Mouse (Mus musculus) ES-Bruce4 (cell line): ENCODE measurements at regions not wholly inside any gene's neighbourhood (a gene's known extent, or its start where the extent isn't known, plus 50 kb on each side); places are given as distances from the start of the nearest gene placed in this dataset.

Experiments
- H3K27ac ChIP-seq: 2 replicates; pipeline ENCODE4 v1.5.1; 2012; ENCODE audit warnings: low read length, inconsistent platforms; ENCODE audit not compliant: insufficient read depth
- H3K27me3 ChIP-seq: 2 replicates; pipeline ENCODE4 v1.6.1; 2012; ENCODE audit warnings: mild to moderate bottlenecking, low read length, inconsistent platforms; ENCODE audit not compliant: control insufficient read depth, poor library complexity, insufficient read depth, severe bottlenecking
- H3K36me3 ChIP-seq: 2 replicates; pipeline ENCODE4 v1.6.1; 2012; ENCODE audit warnings: inconsistent platforms, mild to moderate bottlenecking, low read length, moderate library complexity; ENCODE audit not compliant: control insufficient read depth, poor library complexity, insufficient read depth, severe bottlenecking
- H3K4me1 ChIP-seq: one replicate; pipeline ENCODE4 v1.8.1; 2011; ENCODE audit warnings: low read length; ENCODE audit not compliant: control insufficient read depth, insufficient read depth
- H3K4me3 ChIP-seq: 2 replicates; pipeline ENCODE4 v1.5.1; 2011; ENCODE audit warnings: low read depth, mild to moderate bottlenecking, low read length
- H3K9ac ChIP-seq: 2 replicates; pipeline ENCODE4 v1.6.1; 2012; ENCODE audit warnings: low read depth, mild to moderate bottlenecking, inconsistent platforms; ENCODE audit not compliant: poor library complexity, severe bottlenecking
- H3K9me3 ChIP-seq: replicated peaks from 2 replicates; pipeline ENCODE4 v1.6.1; 2012; ENCODE audit warnings: mild to moderate bottlenecking, low read length, inconsistent platforms; ENCODE audit not compliant: control insufficient read depth, poor library complexity, insufficient read depth, severe bottlenecking
- CTCF ChIP-seq: IDR thresholded peaks from one replicate; pipeline ENCODE4 v1.8.1; 2011; ENCODE audit warnings: low read depth, low read length
- EP300 ChIP-seq: IDR thresholded peaks from 2 replicates; pipeline ENCODE4 v1.6.1; 2011; ENCODE audit warnings: low read depth, low read length; ENCODE audit not compliant: insufficient read depth
- POLR2A ChIP-seq: IDR thresholded peaks from one replicate; pipeline ENCODE4 v1.8.1; 2011; ENCODE audit warnings: low read length; ENCODE audit not compliant: insufficient read depth

DNA sequence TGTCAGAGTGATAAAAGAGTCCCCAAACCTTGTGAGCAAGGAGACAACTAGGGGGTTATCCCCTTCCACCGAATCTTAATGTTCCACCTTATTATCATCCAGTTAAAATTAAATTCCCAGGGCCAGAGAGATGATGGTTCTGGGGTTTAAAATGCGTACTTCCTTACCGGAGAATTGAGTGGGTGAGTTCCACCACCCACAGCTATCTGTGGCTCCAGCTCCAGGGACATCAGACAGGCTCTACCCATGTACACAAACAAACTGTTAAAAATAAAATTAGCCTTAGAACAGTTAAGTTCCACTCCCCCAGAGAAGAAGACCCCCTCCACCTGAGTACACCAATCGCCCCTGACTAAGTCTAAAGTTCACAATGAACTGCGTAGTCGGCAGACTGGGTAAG, 52.0 kb upstream of the Mgat5 start:
- Histone ChIP-seq H3K4me1 (no peaks in the 10 kb centered on the region), H3K9ac (no peak overlapping the region), H3K27me3 (no peaks in the 10 kb centered on the region), H3K36me3 (no peaks in the 10 kb centered on the region), H3K27ac (no peak overlapping the region), H3K4me3 (no peak overlapping the region), H3K9me3 (no peaks in the 10 kb centered on the region)
- TF ChIP-seq EP300 (no peak), POLR2A (no peak), CTCF (no peak)

DNA sequence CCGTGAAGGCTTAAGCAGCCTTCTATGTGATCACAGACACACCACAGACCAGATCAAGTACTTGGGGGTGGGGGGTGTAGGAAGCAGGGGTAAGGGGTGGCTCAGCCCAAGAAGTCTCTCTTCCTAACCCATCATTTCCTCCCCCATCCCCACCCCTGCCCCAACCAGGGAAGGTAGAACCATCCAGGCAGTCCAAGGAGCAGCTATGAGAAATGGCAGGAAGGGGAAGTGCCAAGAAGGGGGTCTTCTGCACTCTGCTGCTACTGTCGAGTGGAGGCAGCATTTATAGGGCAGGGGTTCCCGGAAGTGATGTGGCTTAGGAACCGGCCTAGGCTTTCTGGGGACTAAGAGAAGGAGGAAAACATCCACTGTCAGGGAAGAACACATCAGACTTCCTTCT, 69.3 kb upstream of the Mgat5 start:
- TF ChIP-seq CTCF: no peak
- no peak for TF ChIP-seq EP300
- no peak for TF ChIP-seq POLR2A
- H3K4me3 ChIP-seq: no peak overlapping the region
- H3K9ac ChIP-seq: no peak overlapping the region
- no peaks in the 10 kb centered on the region for H3K27me3 ChIP-seq
- no peaks in the 10 kb centered on the region for H3K4me1 ChIP-seq
- H3K36me3 ChIP-seq: no peaks in the 10 kb centered on the region
- H3K9me3 ChIP-seq: no peaks in the 10 kb centered on the region
- H3K27ac ChIP-seq: no peak overlapping the region

GRCm38 (mm10) chr1:127131871-127132270, 72.9 kb upstream of the Mgat5 start:
- H3K27ac ChIP-seq: no peak overlapping the region
- H3K36me3 ChIP-seq: no peaks in the 10 kb centered on the region
- H3K4me1 ChIP-seq: no peaks in the 10 kb centered on the region
- H3K9me3 ChIP-seq: no peaks in the 10 kb centered on the region
- no peak for TF ChIP-seq EP300
- TF ChIP-seq POLR2A: no peak
- TF ChIP-seq CTCF: no peak
- H3K27me3 ChIP-seq: no peaks in the 10 kb centered on the region
- H3K9ac ChIP-seq: no peak overlapping the region
- H3K4me3 ChIP-seq: no peak overlapping the region

DNA sequence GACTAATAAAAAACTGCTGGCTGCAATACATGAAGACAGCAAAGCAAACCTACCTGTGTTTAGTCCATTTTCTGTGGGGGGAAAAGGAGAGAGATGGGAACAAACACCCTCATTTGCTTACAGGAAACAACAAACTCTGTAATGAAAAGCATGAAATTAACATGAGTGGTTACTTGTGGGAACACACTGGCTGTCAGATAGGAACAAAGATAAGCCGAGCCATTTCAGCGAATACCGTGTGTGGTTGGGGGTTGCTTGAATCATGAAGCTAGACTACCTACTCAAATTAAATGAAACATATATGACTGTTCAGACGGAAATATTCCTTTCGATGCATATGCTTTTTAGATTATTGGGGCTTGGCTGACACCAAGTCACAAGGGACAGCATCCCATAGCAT, 80.0 kb upstream of the Mgat5 start:
- Histone ChIP-seq H3K4me1 (no peaks in the 10 kb centered on the region), H3K9ac (no peak overlapping the region), H3K27me3 (no peaks in the 10 kb centered on the region), H3K9me3 (no peaks in the 10 kb centered on the region), H3K27ac (no peak overlapping the region), H3K36me3 (no peaks in the 10 kb centered on the region), H3K4me3 (no peak overlapping the region)
- TF ChIP-seq EP300 (no peak), CTCF (no peak), POLR2A (no peak)

DNA sequence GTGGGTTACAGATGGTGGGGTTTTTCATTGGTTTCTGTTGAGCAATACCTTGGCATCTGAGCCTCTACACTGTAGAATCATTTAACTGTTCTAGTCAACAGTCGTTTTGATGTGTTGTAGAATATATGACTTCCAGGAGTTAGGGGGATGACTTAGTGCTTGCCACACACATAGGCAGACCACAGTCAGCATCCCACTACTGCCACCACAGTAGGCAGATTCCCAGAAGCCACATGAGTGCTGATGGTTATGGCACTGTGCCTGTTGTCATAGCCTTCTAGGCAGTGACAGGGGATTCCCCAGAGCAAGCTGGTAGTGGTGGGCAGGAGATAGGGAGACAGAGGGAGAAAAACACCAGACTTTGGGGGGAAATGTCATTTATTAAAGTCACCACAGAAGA, 86.8 kb upstream of the Mgat5 start:
- no peaks in the 10 kb centered on the region for H3K27me3 ChIP-seq
- TF ChIP-seq CTCF (no peak), POLR2A (no peak), EP300 (no peak)

DNA sequence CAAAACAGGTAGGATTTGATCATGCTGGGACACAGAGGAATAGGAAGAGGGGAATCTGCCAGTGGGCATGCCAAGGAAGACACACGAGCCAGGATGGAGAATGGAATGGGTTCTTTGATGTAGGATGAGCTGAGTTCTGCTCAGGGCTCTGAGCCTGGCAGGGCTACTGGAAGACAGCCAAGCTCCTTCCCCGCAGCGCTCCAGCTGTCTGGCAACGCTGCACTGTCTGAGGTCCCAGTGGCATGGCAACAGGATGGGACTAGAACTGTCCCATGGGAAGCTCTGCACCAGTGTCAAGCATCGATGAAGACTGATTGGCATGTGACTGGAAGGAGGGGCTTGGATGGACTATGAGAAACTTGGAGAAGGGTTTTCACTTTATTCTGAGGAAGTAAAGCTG, 97.3 kb upstream of the Mgat5 start:
- Histone ChIP-seq H3K4me1 (no peaks in the 10 kb centered on the region), H3K9me3 (no peaks in the 10 kb centered on the region), H3K27ac (no peak overlapping the region), H3K9ac (no peak overlapping the region), H3K36me3 (no peaks in the 10 kb centered on the region), H3K4me3 (no peak overlapping the region), H3K27me3 (no peaks in the 10 kb centered on the region)
- TF ChIP-seq POLR2A: no peak
- TF ChIP-seq CTCF: no peak
- no peak for TF ChIP-seq EP300

More for the DNA sequence above, 86.8 kb upstream of the Mgat5 start:
- Histone ChIP-seq H3K4me3 (no peak overlapping the region), H3K4me1 (no peaks in the 10 kb centered on the region), H3K9me3 (no peaks in the 10 kb centered on the region), H3K36me3 (no peaks in the 10 kb centered on the region), H3K27ac (no peak overlapping the region), H3K9ac (no peak overlapping the region)

DNA sequence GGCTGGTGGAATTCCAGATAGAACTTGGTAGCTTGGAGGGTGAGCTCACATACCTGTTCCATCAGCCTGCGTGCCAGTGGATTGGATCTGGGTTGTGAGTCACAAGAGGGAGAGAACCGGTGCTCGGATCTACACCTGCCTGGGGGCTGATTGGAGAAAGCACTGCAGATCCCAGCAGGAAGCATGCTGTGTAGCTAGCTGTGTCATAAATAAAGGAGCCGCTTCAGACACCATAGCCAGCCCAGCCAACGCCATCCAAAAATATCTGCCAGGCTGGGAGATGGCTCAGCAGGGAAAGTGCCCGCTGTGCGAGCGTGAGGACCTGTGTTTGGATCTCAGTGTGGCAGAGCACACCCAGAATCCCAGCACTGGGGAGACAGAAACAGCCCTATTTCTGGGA, 99.0 kb upstream of the Mgat5 start:
- Histone ChIP-seq H3K9ac (no peak overlapping the region), H3K4me3 (no peak overlapping the region), H3K9me3 (no peaks in the 10 kb centered on the region), H3K27ac (no peak overlapping the region), H3K27me3 (no peaks in the 10 kb centered on the region), H3K4me1 (no peaks in the 10 kb centered on the region), H3K36me3 (no peaks in the 10 kb centered on the region)
- no peak for TF ChIP-seq EP300
